Mouse (Mus musculus): ENCODE results near the gene Btbd9. TPM values are rescaled to one million over a fixed set of nuclear protein-coding genes. Genes with fewer than 3 reads are reported as not detected.

The Btbd9 gene
- polyA plus RNA-seq, 1 experiment from 2014 or later: 40.6 TPM

DNA sequence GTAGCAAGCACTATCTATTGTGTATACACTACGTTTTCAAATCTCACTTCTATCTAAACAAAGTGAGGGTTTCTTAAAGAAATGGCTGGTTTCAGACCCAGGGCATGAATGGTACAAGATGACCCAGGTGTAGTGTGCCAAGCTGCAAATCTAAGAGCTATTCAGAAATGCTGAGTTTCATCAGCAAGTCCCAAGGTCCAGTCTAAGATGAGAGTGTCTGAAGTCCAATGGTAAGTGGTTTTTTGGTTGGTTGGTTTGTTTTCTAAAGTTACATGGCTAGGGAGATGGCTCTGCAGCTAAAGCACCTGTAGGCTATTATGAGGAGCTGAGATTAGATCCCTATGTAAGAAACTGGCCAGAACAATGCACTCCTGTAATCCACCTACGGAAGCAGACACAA lies 246.8 kb downstream of the Btbd9 start:
- no peak overlapping the region for H3K4me3 ChIP-seq (ENCODE audit: low read depth, low read length)
- TF ChIP-seq EP300 (IDR thresholded peaks at IDR 0.05) (no peak), CTCF (IDR thresholded peaks at IDR 0.05) (no peak)
- no peaks in the 10 kb centered on the region for H3K4me1 ChIP-seq (ENCODE audit: insufficient read depth, low read depth, low read length)
- no peak overlapping the region for H3K27ac ChIP-seq (ENCODE audit: low read length)
- no peak for ATAC-seq
- H3K4me2 ChIP-seq (replicated peaks; ENCODE audit: low read depth, low read length): no peak overlapping the region
- no peaks in the 10 kb centered on the region for H3K9me3 ChIP-seq (ENCODE audit: low read length)
- DNase-seq (ENCODE audit: low spot score): no peak
- no peaks in the 10 kb centered on the region for H3K27me3 ChIP-seq (replicated peaks; ENCODE audit: insufficient read depth, low read length)
- WGBS: 64% methylated on average over 2 of the region's 2 CpGs
- no peak overlapping the region for H3K9ac ChIP-seq (replicated peaks; ENCODE audit: low read depth)
- no peaks in the 10 kb centered on the region for H3K36me3 ChIP-seq (ENCODE audit: insufficient read depth, low read length)

DNA sequence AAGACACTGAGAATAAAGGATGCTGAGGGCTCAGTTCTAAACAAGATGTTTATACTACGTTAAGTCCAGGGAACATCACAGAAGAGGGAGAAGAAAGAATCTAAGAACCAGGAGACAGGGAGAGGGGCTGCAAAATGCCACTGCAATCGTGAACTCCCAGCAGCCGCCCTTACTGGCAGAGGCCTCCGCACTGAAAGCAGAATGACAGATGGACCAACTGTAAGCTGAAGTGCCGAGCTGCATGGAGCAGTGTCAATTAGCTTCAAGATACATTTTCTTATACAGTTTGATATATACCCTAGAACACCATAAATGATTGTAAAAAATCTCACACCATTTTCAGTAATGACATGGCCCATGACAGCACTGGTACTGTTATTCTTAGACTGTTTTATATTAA lies 247.4 kb downstream of the Btbd9 start:
- DNase-seq (ENCODE audit: low spot score) (no peak), ATAC-seq (no peak)
- Histone ChIP-seq H3K36me3 (ENCODE audit: insufficient read depth, low read length) (no peaks in the 10 kb centered on the region), H3K4me1 (ENCODE audit: insufficient read depth, low read depth, low read length) (no peaks in the 10 kb centered on the region), H3K9ac (replicated peaks; ENCODE audit: low read depth) (no peak overlapping the region), H3K9me3 (ENCODE audit: low read length) (no peaks in the 10 kb centered on the region), H3K4me3 (ENCODE audit: low read depth, low read length) (no peak overlapping the region), H3K27ac (ENCODE audit: low read length) (no peak overlapping the region), H3K4me2 (replicated peaks; ENCODE audit: low read depth, low read length) (no peak overlapping the region), H3K27me3 (replicated peaks; ENCODE audit: insufficient read depth, low read length) (no peaks in the 10 kb centered on the region)
- TF ChIP-seq EP300 (IDR thresholded peaks at IDR 0.05) (no peak), CTCF (IDR thresholded peaks at IDR 0.05) (no peak)
- 62% methylated on average over 5 of the region's 5 CpGs for WGBS

DNA sequence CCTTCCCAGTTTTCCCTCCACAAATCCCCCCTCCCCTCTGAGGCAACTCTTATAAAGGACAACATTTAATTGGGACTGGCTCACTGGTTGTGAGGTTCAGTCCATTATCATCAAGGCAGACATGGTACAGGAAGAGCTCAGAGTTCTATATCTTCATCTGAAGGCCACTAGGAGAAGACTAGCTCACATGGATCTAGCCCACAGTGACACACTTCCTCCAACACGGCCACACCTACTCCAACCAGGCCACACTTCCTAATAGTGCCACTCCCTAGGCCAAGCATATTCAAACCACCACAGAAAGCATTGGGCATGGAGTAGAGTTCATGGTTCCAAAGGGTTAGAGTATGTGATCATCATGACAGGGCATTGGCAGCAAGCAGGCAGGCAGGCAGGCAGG lies 249.4 kb downstream of the Btbd9 start:
- no peak overlapping the region for H3K9ac ChIP-seq (replicated peaks; ENCODE audit: low read depth)
- TF ChIP-seq EP300 (IDR thresholded peaks at IDR 0.05) (no peak), CTCF (IDR thresholded peaks at IDR 0.05) (no peak)
- WGBS: 75% methylated on average over 1 of the region's 1 CpGs
- no peak overlapping the region for H3K4me2 ChIP-seq (replicated peaks; ENCODE audit: low read depth, low read length)
- no peak overlapping the region for H3K27ac ChIP-seq (ENCODE audit: low read length)
- no peaks in the 10 kb centered on the region for H3K9me3 ChIP-seq (ENCODE audit: low read length)
- H3K36me3 ChIP-seq (ENCODE audit: insufficient read depth, low read length): no peaks in the 10 kb centered on the region
- no peaks in the 10 kb centered on the region for H3K27me3 ChIP-seq (replicated peaks; ENCODE audit: insufficient read depth, low read length)
- H3K4me3 ChIP-seq (ENCODE audit: low read depth, low read length): no peak overlapping the region
- ATAC-seq: no peak
- no peak for DNase-seq (ENCODE audit: low spot score)
- no peaks in the 10 kb centered on the region for H3K4me1 ChIP-seq (ENCODE audit: insufficient read depth, low read depth, low read length)

DNA sequence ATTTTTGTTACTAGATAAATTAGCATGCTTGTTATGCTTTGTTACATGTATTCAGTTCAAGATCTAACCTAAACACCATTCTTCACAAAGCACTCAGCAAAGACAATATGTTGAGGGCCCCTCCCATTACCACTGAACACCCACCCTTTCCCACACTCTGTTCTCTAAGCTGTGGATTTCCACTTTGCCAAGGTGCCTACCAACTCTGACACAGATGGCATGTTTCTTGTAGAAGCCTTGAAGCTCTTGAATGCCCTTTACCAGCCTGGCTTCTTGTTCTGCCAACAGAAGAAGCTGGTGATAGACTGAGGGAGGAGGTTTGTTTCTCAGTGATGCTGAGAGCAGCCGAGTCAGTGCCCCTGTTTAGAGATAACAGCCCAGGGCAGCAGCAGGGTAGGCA lies 256.0 kb downstream of the Btbd9 start:
- no peaks in the 10 kb centered on the region for H3K27me3 ChIP-seq (replicated peaks; ENCODE audit: insufficient read depth, low read length)
- no peak overlapping the region for H3K4me3 ChIP-seq (ENCODE audit: low read depth, low read length)
- no peak overlapping the region for H3K4me2 ChIP-seq (replicated peaks; ENCODE audit: low read depth, low read length)
- H3K36me3 ChIP-seq (ENCODE audit: insufficient read depth, low read length): no peaks in the 10 kb centered on the region
- no peaks in the 10 kb centered on the region; the same call in 1 of the 2 replicates for H3K4me1 ChIP-seq (ENCODE audit: insufficient read depth, low read depth, low read length)
- 43% methylated on average over 1 of the region's 1 CpGs for WGBS
- no peak overlapping the region for H3K27ac ChIP-seq (ENCODE audit: low read length)
- TF ChIP-seq EP300 (IDR thresholded peaks at IDR 0.05) (no peak), CTCF (IDR thresholded peaks at IDR 0.05) (no peak)
- no peaks in the 10 kb centered on the region for H3K9me3 ChIP-seq (ENCODE audit: low read length)
- ATAC-seq (no peak), DNase-seq (ENCODE audit: low spot score) (no peak)
- no peak overlapping the region for H3K9ac ChIP-seq (replicated peaks; ENCODE audit: low read depth)

DNA sequence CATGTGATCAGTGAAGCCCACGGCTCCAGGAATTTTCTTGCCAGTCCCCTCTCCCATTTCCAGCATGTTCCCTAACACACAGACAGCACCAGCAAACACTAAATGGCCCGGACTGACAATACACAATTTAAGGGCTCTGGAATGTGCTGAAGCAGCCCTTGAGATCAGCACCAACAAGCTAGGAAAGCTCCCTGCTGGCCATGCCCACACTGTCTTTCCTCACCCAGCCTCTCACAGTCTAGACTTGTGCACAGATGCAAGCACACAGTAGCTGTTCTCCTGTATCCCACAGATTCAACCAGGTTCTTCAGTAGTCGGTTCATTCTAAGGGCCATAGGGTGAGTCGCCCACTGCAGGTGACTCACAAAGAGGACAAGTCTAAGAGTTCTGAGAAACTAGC lies 263.6 kb downstream of the Btbd9 start:
- H3K4me3 ChIP-seq (ENCODE audit: low read depth, low read length): no peak overlapping the region
- no peak overlapping the region for H3K4me2 ChIP-seq (replicated peaks; ENCODE audit: low read depth, low read length)
- no peaks in the 10 kb centered on the region for H3K36me3 ChIP-seq (ENCODE audit: insufficient read depth, low read length)
- H3K9me3 ChIP-seq (ENCODE audit: low read length): no peaks in the 10 kb centered on the region
- no peaks in the 10 kb centered on the region for H3K27me3 ChIP-seq (replicated peaks; ENCODE audit: insufficient read depth, low read length)
- DNase-seq (ENCODE audit: low spot score): peak; percentile 14
- 56% methylated on average over 4 of the region's 4 CpGs for WGBS
- no peak for ATAC-seq
- H3K9ac ChIP-seq (replicated peaks; ENCODE audit: low read depth): no peak overlapping the region
- H3K27ac ChIP-seq (ENCODE audit: low read length): no peak overlapping the region
- TF ChIP-seq EP300 (IDR thresholded peaks at IDR 0.05): no peak
- TF ChIP-seq CTCF (IDR thresholded peaks at IDR 0.05): no peak
- no peaks in the 10 kb centered on the region for H3K4me1 ChIP-seq (ENCODE audit: insufficient read depth, low read depth, low read length)

DNA sequence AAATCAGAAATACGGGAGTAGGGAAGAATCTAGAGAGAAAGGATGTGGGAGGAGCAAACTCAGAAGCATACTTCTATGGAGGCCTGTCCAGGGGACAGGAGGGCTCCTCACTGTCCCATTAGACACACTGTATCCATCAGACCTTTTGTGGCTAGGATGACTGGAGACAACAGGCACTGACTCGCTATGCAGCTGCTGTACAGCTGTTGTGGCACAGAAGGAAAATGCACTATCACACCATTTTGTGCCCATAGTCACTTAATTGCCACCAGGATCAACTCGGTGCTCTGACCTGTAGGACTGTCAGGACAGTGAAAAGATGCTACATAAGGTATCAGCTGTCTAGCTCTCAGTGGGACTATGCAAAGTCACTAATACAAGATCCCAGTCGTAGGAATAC lies 266.7 kb downstream of the Btbd9 start:
- H3K4me1 ChIP-seq (ENCODE audit: insufficient read depth, low read depth, low read length): no peaks in the 10 kb centered on the region
- H3K4me2 ChIP-seq (replicated peaks; ENCODE audit: low read depth, low read length): no peak overlapping the region
- H3K27ac ChIP-seq (ENCODE audit: low read length): no peak overlapping the region
- no peaks in the 10 kb centered on the region for H3K27me3 ChIP-seq (replicated peaks; ENCODE audit: insufficient read depth, low read length)
- no peak overlapping the region for H3K9ac ChIP-seq (replicated peaks; ENCODE audit: low read depth)
- TF ChIP-seq CTCF (IDR thresholded peaks at IDR 0.05) (no peak), EP300 (IDR thresholded peaks at IDR 0.05) (no peak)
- no peaks in the 10 kb centered on the region for H3K9me3 ChIP-seq (ENCODE audit: low read length)
- DNase-seq (ENCODE audit: low spot score) (no peak), ATAC-seq (no peak)
- H3K4me3 ChIP-seq (ENCODE audit: low read depth, low read length): no peak overlapping the region
- no peaks in the 10 kb centered on the region for H3K36me3 ChIP-seq (ENCODE audit: insufficient read depth, low read length)
- 67% methylated on average over 4 of the region's 4 CpGs for WGBS

DNA sequence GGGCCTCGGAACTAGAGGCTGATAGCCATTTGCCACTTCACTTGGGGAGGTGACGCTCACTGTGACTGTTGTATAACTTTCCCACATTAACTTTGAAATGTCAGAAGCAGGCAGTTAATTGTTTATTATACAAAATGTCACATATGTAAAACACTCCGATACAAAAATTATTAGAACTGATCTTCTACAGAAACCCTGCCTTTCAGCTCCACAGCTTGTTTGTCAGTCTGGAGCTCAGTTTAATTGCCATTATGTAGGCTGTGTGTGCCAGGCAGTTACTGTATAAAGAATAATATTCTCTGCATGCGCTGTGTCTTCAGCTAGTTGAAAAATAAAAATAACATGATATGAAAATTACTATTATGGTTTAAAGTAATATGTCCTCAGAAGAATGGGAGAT lies 267.4 kb downstream of the Btbd9 start:
- TF ChIP-seq EP300 (IDR thresholded peaks at IDR 0.05) (no peak), CTCF (IDR thresholded peaks at IDR 0.05) (no peak)

More for the DNA sequence above, 267.4 kb downstream of the Btbd9 start:
- DNase-seq (ENCODE audit: low spot score) (no peak), ATAC-seq (no peak)
- Histone ChIP-seq H3K36me3 (ENCODE audit: insufficient read depth, low read length) (no peaks in the 10 kb centered on the region), H3K27ac (ENCODE audit: low read length) (no peak overlapping the region), H3K9me3 (ENCODE audit: low read length) (no peaks in the 10 kb centered on the region), H3K4me1 (ENCODE audit: insufficient read depth, low read depth, low read length) (no peaks in the 10 kb centered on the region), H3K4me3 (ENCODE audit: low read depth, low read length) (no peak overlapping the region), H3K9ac (replicated peaks; ENCODE audit: low read depth) (no peak overlapping the region), H3K27me3 (replicated peaks; ENCODE audit: insufficient read depth, low read length) (no peaks in the 10 kb centered on the region), H3K4me2 (replicated peaks; ENCODE audit: low read depth, low read length) (no peak overlapping the region)
- 73% methylated on average over 4 of the region's 4 CpGs for WGBS
